Mouse (Mus musculus) liver, embryonic 14.5 days (tissue): Measurements from ENCODE around the gene Rnd2.

Experiments used
- CTCF ChIP-seq: IDR thresholded peaks from 2 replicates; pipeline ENCODE4 v1.5.1; 2016; ENCODE audit warnings: antibody characterized with exemption, low read depth, control low read depth
- EP300 ChIP-seq: IDR thresholded peaks from 2 replicates; pipeline ENCODE4 v1.6.1; 2016; ENCODE audit warnings: antibody characterized with exemption, low read depth

DNA sequence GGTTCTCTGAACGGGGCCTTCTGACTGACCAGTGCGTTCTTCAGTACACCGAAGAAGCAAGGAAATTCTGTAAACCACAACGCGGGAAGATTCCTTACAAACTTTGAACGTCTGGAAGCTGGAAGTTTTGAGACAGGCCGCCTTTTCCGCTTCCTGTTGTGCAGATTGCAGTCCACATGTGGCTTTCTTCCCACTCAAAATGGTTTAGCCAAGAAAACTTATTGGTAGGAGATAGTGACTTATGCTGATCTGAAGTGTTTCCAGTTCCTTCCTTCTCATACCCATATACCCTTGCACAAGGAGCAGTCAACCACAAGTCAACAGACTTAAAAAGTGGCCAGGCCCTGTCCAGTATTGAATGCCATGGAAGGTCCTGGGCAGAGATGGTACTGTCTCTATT is 38.6 kb upstream of the Rnd2 start:
- no peak for TF ChIP-seq CTCF
- no peak for TF ChIP-seq EP300
